Mouse (Mus musculus) CH12.LX (cell line): ENCODE data around the gene Src. TPM values are rescaled to one million over a fixed set of nuclear protein-coding genes. Genes with fewer than 3 reads are reported as not detected.

ENCODE experiments used
- DNase-seq: peaks from one replicate; pipeline ENCODE4 v3.0.0-alpha.2; 2013; ENCODE audit errors: extremely low read depth
- H3K27ac ChIP-seq: 2 replicates; pipeline ENCODE4 v1.5.1; 2012; ENCODE audit warnings: low read depth, mild to moderate bottlenecking, control low read depth, moderate library complexity; ENCODE audit not compliant: insufficient read depth
- H3K27me3 ChIP-seq: replicated peaks from 2 replicates; pipeline ENCODE3; 2012; ENCODE audit warnings: inconsistent platforms
- H3K36me3 ChIP-seq, 2 experiments: replicated peaks in 1 of 2; 2 replicates each; pipeline versions ENCODE3 to v1.6.1; 2012; ENCODE audit warnings: inconsistent platforms in 1 of 2, low read length in 1 of 2, mild to moderate bottlenecking in 1 of 2, mixed read lengths in 1 of 2, moderate library complexity in 1 of 2; ENCODE audit not compliant: control insufficient read depth in 1 of 2, insufficient read depth in 1 of 2
- H3K4me1 ChIP-seq, 2 experiments: 2 replicates each; pipeline ENCODE4 v1.6.1; 2012; ENCODE audit warnings: inconsistent platforms in 1 of 2, moderate library complexity in 1 of 2; ENCODE audit not compliant: insufficient read depth in 2 of 2, control insufficient read depth in 1 of 2
- H3K4me2 ChIP-seq: 2 replicates; pipeline ENCODE4 v1.6.1; 2012; ENCODE audit warnings: low read depth, mild to moderate bottlenecking, control low read depth; ENCODE audit not compliant: poor library complexity, insufficient read depth, severe bottlenecking
- H3K4me3 ChIP-seq, 3 experiments: fragments of 150-350 bp in 1 of 3; sonication (generic) in 1 of 3; replicated peaks in 1 of 3; 2 replicates each; pipeline versions ENCODE3 to v1.5.1; 2011 to 2012; ENCODE audit warnings: low read depth in 2 of 3, low read length in 2 of 3, mild to moderate bottlenecking in 2 of 3, moderate library complexity in 2 of 3, control low read depth in 1 of 3, improper control_type of control experiment in 1 of 3, inconsistent platforms in 1 of 3, mixed read lengths in 1 of 3; ENCODE audit not compliant: poor library complexity in 1 of 3
- H3K79me2 ChIP-seq: replicated peaks from 2 replicates; pipeline ENCODE4 v1.6.1; 2012; ENCODE audit warnings: mild to moderate bottlenecking, moderate library complexity; ENCODE audit not compliant: control insufficient read depth, poor library complexity, insufficient read depth, severe bottlenecking; ENCODE audit errors: extremely low read depth
- H3K9ac ChIP-seq: 2 replicates; pipeline ENCODE4 v1.6.1; 2012; ENCODE audit warnings: low read depth, mild to moderate bottlenecking, control low read depth, moderate library complexity; ENCODE audit not compliant: insufficient read depth
- H3K9me3 ChIP-seq: replicated peaks from 2 replicates; pipeline ENCODE3; 2012; ENCODE audit warnings: low read length, inconsistent platforms, mixed read lengths
- BHLHE40 ChIP-seq: IDR thresholded peaks from 2 replicates; pipeline ENCODE4 v1.6.1; 2011; ENCODE audit warnings: mild to moderate bottlenecking, low read depth, low read length, improper control_type of control experiment
- CHD2 ChIP-seq: IDR thresholded peaks from 2 replicates; pipeline ENCODE4 v1.6.1; 2011; ENCODE audit warnings: low read length, improper control_type of control experiment
- ELF1 ChIP-seq: IDR thresholded peaks from 2 replicates; pipeline ENCODE4 v1.6.1; 2014; ENCODE audit warnings: low read depth, mild to moderate bottlenecking, inconsistent platforms, low read length, improper control_type of control experiment
- ETS1 ChIP-seq: conservative IDR thresholded peaks from 2 replicates; pipeline ENCODE4 v1.6.1; 2012; ENCODE audit warnings: low read depth, mild to moderate bottlenecking, inconsistent platforms, low read length, improper control_type of control experiment, moderate library complexity
- GABPA ChIP-seq: IDR thresholded peaks from 2 replicates; pipeline ENCODE4 v1.6.1; 2012; ENCODE audit warnings: low read depth, low read length, improper control_type of control experiment, inconsistent platforms; ENCODE audit not compliant: insufficient replicate concordance
- JUND ChIP-seq: conservative IDR thresholded peaks from 2 replicates; pipeline ENCODE4 v1.6.1; 2011; ENCODE audit warnings: low read depth, low read length, improper control_type of control experiment
- MAFK ChIP-seq: IDR thresholded peaks from 2 replicates; pipeline ENCODE4 v1.6.1; 2011; ENCODE audit warnings: low read length, improper control_type of control experiment; ENCODE audit not compliant: insufficient replicate concordance
- MAZ ChIP-seq: IDR thresholded peaks from 2 replicates; pipeline ENCODE4 v1.6.1; 2012; ENCODE audit warnings: low read depth, mild to moderate bottlenecking, inconsistent platforms, low read length, improper control_type of control experiment, moderate library complexity
- MXI1 ChIP-seq: IDR thresholded peaks from 2 replicates; pipeline ENCODE4 v1.6.1; 2011; ENCODE audit warnings: mild to moderate bottlenecking, low read depth, low read length, improper control_type of control experiment
- NELFE ChIP-seq: IDR thresholded peaks from 2 replicates; pipeline ENCODE4 v1.6.1; 2011; ENCODE audit warnings: low read depth, low read length, improper control_type of control experiment
- NRF1 ChIP-seq: IDR thresholded peaks from 2 replicates; pipeline ENCODE4 v1.6.1; 2014; ENCODE audit warnings: low read depth, mild to moderate bottlenecking, inconsistent platforms, low read length, improper control_type of control experiment, moderate library complexity
- POLR2A ChIP-seq: IDR thresholded peaks from 2 replicates; pipeline ENCODE4 v1.6.1; 2011; ENCODE audit warnings: low read depth, mild to moderate bottlenecking, improper control_type of control experiment, low read length
- POLR2AphosphoS2 ChIP-seq: IDR thresholded peaks from 2 replicates; pipeline ENCODE4 v1.6.1; 2011; ENCODE audit warnings: low read depth, low read length, improper control_type of control experiment
- RCOR1 ChIP-seq: conservative IDR thresholded peaks from 2 replicates; pipeline ENCODE4 v1.6.1; 2012; ENCODE audit warnings: low read depth, mild to moderate bottlenecking, inconsistent platforms, low read length, improper control_type of control experiment
- UBTF ChIP-seq: IDR thresholded peaks from 2 replicates; pipeline ENCODE4 v1.6.1; 2012; ENCODE audit warnings: low read depth, mild to moderate bottlenecking, inconsistent platforms, low read length, improper control_type of control experiment, moderate library complexity
- ZMIZ1 ChIP-seq: IDR thresholded peaks from 2 replicates; pipeline ENCODE4 v1.6.1; 2012; ENCODE audit warnings: low read depth, mild to moderate bottlenecking, inconsistent platforms, low read length, improper control_type of control experiment
- ZNF384 ChIP-seq: IDR thresholded peaks from 2 replicates; pipeline ENCODE4 v1.6.1; 2012; ENCODE audit warnings: low read depth, low read length, improper control_type of control experiment, inconsistent platforms
- dilution Hi-C: fragments of 300-500 bp; cut with MboI; formaldehyde crosslinking; loops from 2 replicates; pipeline ENCODE4 v1.14.3; 2020; ENCODE audit warnings: low sequenced_read_pairs; ENCODE audit not compliant: extremely low pct_unique_long_range_greater_than_20kb, extremely low pct_ligation_motif_present
- in situ Hi-C: fragments of 300-500 bp; cut with MboI; formaldehyde crosslinking; loops from 3 replicates; pipeline ENCODE4 v1.14.3; 2019; ENCODE audit warnings: low sequenced_read_pairs, low pct_ligation_motif_present, low pct_unique_long_range_greater_than_20kb, mixed read lengths
- polyA plus RNA-seq: library from polyadenylated mRNA; unstranded; fragments of >175 nt; gene quantifications from 2 replicates; pipeline ENCODE4 v1.2.1, GENCODE M21; 2012; ENCODE audit warnings: low read depth; ENCODE audit not compliant: insufficient read length
- total RNA-seq, 2 experiments: library from RNA; depleted of rRNA; stranded (reverse); fragments of 300-350 nt in 1 of 2; fragments of >200 nt in 1 of 2; gene quantifications; 2 replicates each; pipeline ENCODE4 v1.2.3; 2012 to 2014

Gene Src
- total and polyA plus RNA-seq, 3 experiments: 0.20 to 0.37 (median 0.25) TPM

DNA sequence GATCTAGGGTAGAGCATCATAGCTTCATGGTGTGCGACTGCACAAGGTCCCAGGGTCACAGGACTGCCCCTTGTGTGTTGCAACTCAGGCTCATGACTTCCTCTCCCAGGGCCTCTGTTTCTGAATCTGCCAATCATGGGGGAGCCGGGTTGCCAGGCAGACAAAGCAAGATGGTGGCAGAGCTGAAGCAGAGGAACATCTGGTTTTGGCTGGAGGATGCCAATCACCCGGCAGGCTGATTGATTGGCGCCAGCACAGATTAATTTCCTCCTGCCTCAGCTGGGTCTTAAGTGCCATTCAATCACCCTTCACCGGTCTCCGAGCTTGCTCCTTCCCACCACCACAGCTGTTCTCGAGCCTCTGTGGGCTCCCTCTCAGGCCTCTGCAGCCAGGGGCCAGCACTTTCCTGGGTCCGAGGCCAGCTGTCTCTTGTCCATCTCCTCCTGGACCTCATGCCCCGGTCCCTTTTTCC is 95.5 kb downstream of the Src start:
- no peak overlapping the region for H3K4me2 ChIP-seq
- no peak overlapping the region for H3K9ac ChIP-seq
- no peaks in the 10 kb centered on the region for H3K36me3 ChIP-seq
- no peaks in the 10 kb centered on the region for H3K79me2 ChIP-seq
- DNase-seq: no peak
- dilution Hi-C loops: no loop called here
- no peak overlapping the region for H3K27ac ChIP-seq
- in situ Hi-C loops: no loop called here
- H3K27me3 ChIP-seq: peaks cover 95% of the 10 kb centered on the region
- TF ChIP-seq MAFK (no peak), ETS1 (no peak), POLR2A (no peak), JUND (no peak), MXI1 (no peak), MAZ (no peak), NELFE (no peak), CHD2 (no peak), NRF1 (no peak), GABPA (no peak), POLR2AphosphoS2 (no peak)
- H3K4me3 ChIP-seq: no peak overlapping the region
- no peaks in the 10 kb centered on the region for H3K4me1 ChIP-seq
- no peaks in the 10 kb centered on the region for H3K9me3 ChIP-seq

DNA sequence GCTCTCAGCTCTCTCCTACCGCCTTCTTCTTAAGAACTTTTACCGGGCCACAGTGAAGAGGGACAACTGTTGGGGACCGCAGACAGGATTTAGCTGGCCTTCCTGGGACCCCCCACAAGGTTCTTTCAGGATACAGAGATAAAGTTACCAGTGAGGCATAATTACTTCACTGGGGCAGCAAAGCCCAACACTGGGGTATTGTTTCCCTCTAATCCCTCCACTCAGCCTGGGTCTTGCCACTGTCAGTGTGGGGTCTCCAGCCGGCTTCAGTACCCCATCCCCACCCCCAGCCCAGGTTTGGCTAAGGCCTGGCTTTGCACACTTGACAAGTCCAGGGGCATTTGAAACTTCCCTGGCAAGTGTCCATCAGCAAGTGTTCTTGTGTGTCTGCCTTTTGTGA is 96.1 kb downstream of the Src start:
- peaks cover 95% of the 10 kb centered on the region for H3K27me3 ChIP-seq
- dilution Hi-C loops (no loop called here), in situ Hi-C loops (no loop called here)
- no peak overlapping the region for H3K4me3 ChIP-seq
- no peaks in the 10 kb centered on the region for H3K9me3 ChIP-seq
- no peak overlapping the region for H3K27ac ChIP-seq
- TF ChIP-seq ZNF384 (no peak), RCOR1 (no peak)
- no peak overlapping the region for H3K9ac ChIP-seq
- H3K36me3 ChIP-seq: no peaks in the 10 kb centered on the region
- no peaks in the 10 kb centered on the region for H3K79me2 ChIP-seq
- no peak for DNase-seq
- no peak overlapping the region for H3K4me2 ChIP-seq
- no peaks in the 10 kb centered on the region for H3K4me1 ChIP-seq

DNA sequence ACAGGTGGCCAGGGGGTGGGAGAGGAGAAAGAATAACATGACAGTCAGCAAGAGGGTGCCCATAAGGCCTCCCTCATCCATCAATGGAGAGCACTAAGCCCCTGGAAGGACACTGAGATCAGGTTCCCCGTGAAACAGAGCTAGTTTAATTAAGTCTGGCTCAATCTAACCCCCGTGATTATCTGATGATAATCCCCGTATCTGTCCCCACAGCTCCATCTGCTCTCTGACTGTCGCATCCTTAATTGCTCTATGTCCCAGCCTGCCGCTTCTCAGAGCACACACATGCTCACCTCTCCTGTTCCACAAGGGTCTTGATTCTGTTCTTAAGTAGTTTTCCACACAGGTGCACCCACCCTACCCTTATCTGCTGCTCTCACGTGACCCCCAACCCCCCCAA is 99.3 kb downstream of the Src start:
- in situ Hi-C loops (no loop called here), dilution Hi-C loops (no loop called here)
- no peaks in the 10 kb centered on the region for H3K36me3 ChIP-seq
- H3K27ac ChIP-seq: no peak overlapping the region
- no peak overlapping the region for H3K4me3 ChIP-seq
- DNase-seq: no peak
- peaks cover 90% of the 10 kb centered on the region for H3K27me3 ChIP-seq
- H3K4me1 ChIP-seq: 0 out of 4 replicates have a peak, but pooled peaks cover 0 to 4% of the 10 kb centered on the region in 2 experiments
- H3K9me3 ChIP-seq: no peaks in the 10 kb centered on the region
- H3K79me2 ChIP-seq: no peaks in the 10 kb centered on the region
- no peak for TF ChIP-seq BHLHE40
- no peak for TF ChIP-seq ELF1
- no peak for TF ChIP-seq ZMIZ1
- no peak for TF ChIP-seq UBTF
- no peak overlapping the region for H3K9ac ChIP-seq
- H3K4me2 ChIP-seq: no peak overlapping the region
